Mouse (Mus musculus): ENCODE measurements around the gene Eef1g. TPM values are rescaled to one million over a fixed set of nuclear protein-coding genes. Genes with fewer than 3 reads are reported as not detected.

The Eef1g gene
- polyA plus RNA-seq, 1 experiment from 2014 or later, result 469 TPM

DNA sequence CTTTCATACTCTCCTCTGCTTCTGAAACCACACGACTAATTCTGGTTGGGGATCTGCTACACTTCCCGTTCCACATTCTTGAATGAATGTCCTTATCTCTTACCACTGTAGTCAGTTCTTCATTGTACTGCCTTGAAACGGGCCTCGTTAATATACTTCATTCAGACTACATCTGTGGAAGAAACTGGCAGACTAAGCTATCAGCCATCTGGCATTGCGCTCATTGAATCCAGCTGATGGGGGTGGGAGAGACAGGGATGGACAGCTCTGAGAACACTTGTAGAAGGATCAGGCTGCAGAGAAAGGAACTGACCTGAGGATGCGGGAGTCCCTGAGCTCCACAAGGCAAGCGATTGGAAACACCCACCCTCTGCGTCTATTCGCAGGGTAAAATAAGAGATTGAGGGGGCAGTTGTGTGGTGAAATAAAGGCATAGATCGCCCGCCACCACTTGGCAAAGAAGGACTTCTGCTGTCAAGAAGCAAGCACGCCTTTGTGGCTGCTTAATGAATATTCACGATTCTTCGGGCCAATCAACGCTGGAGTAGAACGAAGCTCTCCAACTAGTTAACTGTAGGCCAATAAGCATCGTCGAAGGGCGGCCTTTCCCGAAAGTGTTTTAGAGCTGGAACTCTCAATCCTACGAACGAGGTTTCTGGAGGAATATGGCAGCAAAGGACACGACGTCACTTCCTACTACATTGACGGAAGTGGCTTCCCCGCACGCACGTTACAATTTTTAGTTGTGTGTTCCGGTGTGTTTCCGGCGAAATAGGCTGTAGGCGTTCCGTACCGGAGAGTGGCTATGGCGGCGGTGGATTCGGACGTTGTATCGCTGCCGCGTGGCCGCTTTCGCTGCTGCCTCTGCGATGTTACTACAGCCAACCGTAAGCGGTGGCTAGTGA lies 13.5 kb upstream of the Eef1g start, which contains the start of gene Tut1:
Tut1 (plus strand) TSS at position 713 of the 905 bp plus-strand sequence.
- Histone ChIP-seq H3K4me3 (ENCODE audit: low read depth, low read length) (peak within 1 kb of the TSS; percentile 70), H3K4me1 (ENCODE audit: control insufficient read depth, insufficient read depth, low read length) (no peaks in the 10 kb centered on the region; the same call in 1 of the 2 replicates), H3K27me3 (replicated peaks; ENCODE audit: control insufficient read depth, insufficient read depth, low read length) (no peaks in the 10 kb centered on the region), H3K36me3 (ENCODE audit: control insufficient read depth, insufficient read depth, low read length) (peaks cover 72% of the 10 kb centered on the region), H3K27ac (replicated peaks; ENCODE audit: low read depth, low read length) (peak within 1 kb of the TSS; percentile 76), H3K9me3 (ENCODE audit: control insufficient read depth, low read length) (no peaks in the 10 kb centered on the region), H3K4me2 (ENCODE audit: low read depth, low read length) (peak within 1 kb of the TSS; percentile 84), H3K9ac (ENCODE audit: low read depth, low read length) (peak within 1 kb of the TSS; percentile 73)
- DNase-seq (ENCODE audit: low spot score), result peak; percentile 99
- 3% methylated on average over 46 of the region's 46 CpGs for WGBS
- peak; percentile 97 for ATAC-seq (ENCODE audit: low read depth)

DNA sequence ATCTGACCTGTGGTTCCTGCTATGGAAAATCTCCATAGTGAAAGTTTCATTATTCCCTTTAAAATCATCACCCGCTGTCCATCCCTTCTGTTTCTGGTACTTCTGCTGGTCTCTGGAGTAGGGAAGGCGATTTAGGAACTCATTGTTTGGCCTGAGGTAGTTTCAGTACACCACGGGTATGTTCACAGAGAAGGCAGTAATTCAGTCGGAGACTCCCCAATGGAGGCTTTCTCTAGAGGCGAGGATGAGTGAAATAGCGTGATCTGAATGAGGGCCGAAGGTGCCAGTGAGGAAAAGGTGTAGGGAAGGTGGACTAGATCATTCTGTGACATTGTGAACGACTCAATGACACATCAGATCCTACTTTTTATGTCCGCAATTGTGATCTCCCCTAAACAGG lies 12.7 kb upstream of the Eef1g start:
- no peaks in the 10 kb centered on the region for H3K27me3 ChIP-seq (replicated peaks; ENCODE audit: control insufficient read depth, insufficient read depth, low read length)
- no peak for ATAC-seq (ENCODE audit: low read depth)

DNA sequence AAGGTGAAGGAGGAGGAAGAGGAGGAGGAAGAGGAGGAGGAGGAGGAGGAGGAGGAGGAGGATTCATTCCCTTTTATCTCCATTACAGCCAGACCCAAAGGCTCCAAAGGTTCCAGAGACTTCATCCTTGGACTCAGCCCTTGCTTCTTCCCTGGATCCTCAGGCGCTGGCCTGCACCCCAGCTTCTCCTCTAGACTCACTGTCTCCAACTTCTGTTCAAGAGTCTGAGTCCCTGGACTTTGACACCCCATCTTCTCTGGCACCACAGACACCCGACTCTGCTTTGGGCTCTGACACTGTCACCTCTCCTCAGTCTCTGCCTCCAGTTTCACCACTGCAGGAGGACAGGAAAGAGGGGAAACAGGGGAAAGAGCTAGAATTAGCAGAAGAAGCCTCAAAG lies 4.6 kb upstream of the Eef1g start:
- no peak for DNase-seq (ENCODE audit: low spot score)
- no peaks in the 10 kb centered on the region for H3K27me3 ChIP-seq (replicated peaks; ENCODE audit: control insufficient read depth, insufficient read depth, low read length)
- H3K9ac ChIP-seq (ENCODE audit: low read depth, low read length), result no peak overlapping the region
- no peaks in the 10 kb centered on the region for H3K9me3 ChIP-seq (ENCODE audit: control insufficient read depth, low read length)
- ATAC-seq (ENCODE audit: low read depth), result no peak
- H3K4me2 ChIP-seq (ENCODE audit: low read depth, low read length), result no peak overlapping the region
- WGBS, result 83% methylated on average over 2 of the region's 2 CpGs
- peaks cover 84% of the 10 kb centered on the region for H3K36me3 ChIP-seq (ENCODE audit: control insufficient read depth, insufficient read depth, low read length)
- no peak overlapping the region for H3K27ac ChIP-seq (replicated peaks; ENCODE audit: low read depth, low read length)
- 0 out of 2 replicates have a peak, but pooled peaks cover 5% of the 10 kb centered on the region for H3K4me1 ChIP-seq (ENCODE audit: control insufficient read depth, insufficient read depth, low read length)
- no peak overlapping the region for H3K4me3 ChIP-seq (ENCODE audit: low read depth, low read length)

More for the DNA sequence above, 12.7 kb upstream of the Eef1g start:
- no peak for DNase-seq (ENCODE audit: low spot score)
- H3K4me1 ChIP-seq (ENCODE audit: control insufficient read depth, insufficient read depth, low read length), result no peaks in the 10 kb centered on the region; the same call in 1 of the 2 replicates
- H3K4me2 ChIP-seq (ENCODE audit: low read depth, low read length), result peak overlapping the region; percentile 84
- peak overlapping the region; percentile 70 for H3K4me3 ChIP-seq (ENCODE audit: low read depth, low read length)
- H3K36me3 ChIP-seq (ENCODE audit: control insufficient read depth, insufficient read depth, low read length), result peaks cover 71% of the 10 kb centered on the region
- WGBS, result 4% methylated on average over 9 of the region's 9 CpGs
- no peaks in the 10 kb centered on the region for H3K9me3 ChIP-seq (ENCODE audit: control insufficient read depth, low read length)
- H3K9ac ChIP-seq (ENCODE audit: low read depth, low read length), result peak overlapping the region; percentile 73
- peak overlapping the region; percentile 69 for H3K27ac ChIP-seq (replicated peaks; ENCODE audit: low read depth, low read length)

DNA sequence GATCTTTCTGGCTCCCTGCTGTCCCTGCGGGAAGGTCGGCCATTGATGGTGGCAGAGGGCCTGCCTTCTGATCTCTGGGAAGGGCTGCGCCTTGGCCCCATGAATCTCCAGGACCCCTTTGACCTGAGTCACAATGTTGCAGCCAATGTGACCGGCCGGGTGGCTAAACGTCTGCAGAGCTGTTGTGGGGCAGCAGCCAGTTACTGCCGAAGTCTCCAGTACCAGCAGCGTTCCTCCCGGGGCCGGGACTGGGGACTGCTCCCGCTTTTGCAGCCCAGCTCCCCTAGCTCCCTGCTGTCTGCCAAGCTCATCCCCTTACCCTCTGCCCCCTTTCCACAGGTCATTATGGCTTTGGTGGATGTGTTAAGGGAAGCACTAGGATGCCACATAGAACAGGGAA lies 1.8 kb upstream of the Eef1g start:
- Histone ChIP-seq H3K9ac (ENCODE audit: low read depth, low read length) (peak overlapping the region; percentile 76; the same call in 1 of the 2 replicates), H3K36me3 (ENCODE audit: control insufficient read depth, insufficient read depth, low read length) (peaks cover 76% of the 10 kb centered on the region), H3K4me2 (ENCODE audit: low read depth, low read length) (no peak overlapping the region), H3K9me3 (ENCODE audit: control insufficient read depth, low read length) (no peaks in the 10 kb centered on the region), H3K4me3 (ENCODE audit: low read depth, low read length) (no peak overlapping the region), H3K4me1 (ENCODE audit: control insufficient read depth, insufficient read depth, low read length) (peaks cover 10% of the 10 kb centered on the region; the same call in 1 of the 2 replicates), H3K27me3 (replicated peaks; ENCODE audit: control insufficient read depth, insufficient read depth, low read length) (no peaks in the 10 kb centered on the region), H3K27ac (replicated peaks; ENCODE audit: low read depth, low read length) (peak overlapping the region; percentile 98; the same call in 1 of the 2 replicates)
- WGBS, result 88% methylated on average over 11 of the region's 11 CpGs
- DNase-seq (ENCODE audit: low spot score), result no peak
- ATAC-seq (ENCODE audit: low read depth), result no peak

DNA sequence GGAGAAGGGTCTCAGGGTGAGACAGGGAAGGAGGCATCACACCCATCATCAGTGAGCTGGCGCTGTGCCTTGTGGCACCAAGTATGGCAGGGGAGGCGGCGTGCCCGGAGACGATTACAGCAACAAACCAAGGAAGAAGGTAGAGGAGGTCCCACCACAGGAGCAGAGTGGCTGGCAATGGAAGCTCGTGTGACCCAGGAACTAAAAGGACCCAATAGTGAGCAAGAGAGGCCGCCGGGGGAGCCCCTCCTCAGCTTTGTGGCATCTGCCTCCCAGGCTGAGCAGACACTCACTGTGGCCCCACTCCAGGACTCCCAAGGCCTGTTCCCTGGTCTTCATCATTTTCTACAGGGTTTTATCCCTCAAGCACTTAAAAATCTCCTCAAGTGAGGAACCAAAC lies 1.1 kb upstream of the Eef1g start:
- ATAC-seq (ENCODE audit: low read depth) (no peak), DNase-seq (ENCODE audit: low spot score) (no peak)
- WGBS, result 68% methylated on average over 8 of the region's 8 CpGs
- Histone ChIP-seq H3K4me2 (ENCODE audit: low read depth, low read length) (peak overlapping the region; percentile 59), H3K36me3 (ENCODE audit: control insufficient read depth, insufficient read depth, low read length) (peaks cover 76% of the 10 kb centered on the region), H3K9ac (ENCODE audit: low read depth, low read length) (peak overlapping the region; percentile 76), H3K9me3 (ENCODE audit: control insufficient read depth, low read length) (no peaks in the 10 kb centered on the region), H3K4me1 (ENCODE audit: control insufficient read depth, insufficient read depth, low read length) (peaks cover 10% of the 10 kb centered on the region; the same call in 1 of the 2 replicates), H3K27ac (replicated peaks; ENCODE audit: low read depth, low read length) (peak overlapping the region; percentile 98), H3K27me3 (replicated peaks; ENCODE audit: control insufficient read depth, insufficient read depth, low read length) (no peaks in the 10 kb centered on the region), H3K4me3 (ENCODE audit: low read depth, low read length) (peak overlapping the region; percentile 83)

DNA sequence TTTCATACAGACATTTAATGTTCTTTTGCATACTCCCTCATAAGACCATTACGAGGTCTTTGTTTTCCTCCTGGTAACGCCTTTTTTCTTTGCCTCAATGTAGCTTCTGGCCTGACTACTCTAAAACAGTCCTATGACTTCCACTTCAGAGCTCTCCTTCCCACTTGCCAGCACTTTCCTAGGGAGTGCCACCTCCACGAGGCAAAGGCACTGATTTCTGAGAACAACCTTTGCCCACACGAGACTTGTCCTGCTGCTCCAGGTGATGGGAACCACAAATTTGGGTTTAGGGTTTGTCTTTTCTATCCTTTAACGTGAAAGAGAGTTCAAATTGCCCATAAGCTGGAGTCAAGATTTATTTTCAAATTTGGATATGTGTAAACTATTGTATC lies 647 bp upstream of the Eef1g start:
- Histone ChIP-seq H3K27me3 (replicated peaks; ENCODE audit: control insufficient read depth, insufficient read depth, low read length) (no peaks in the 10 kb centered on the region), H3K9me3 (ENCODE audit: control insufficient read depth, low read length) (no peaks in the 10 kb centered on the region), H3K36me3 (ENCODE audit: control insufficient read depth, insufficient read depth, low read length) (peaks cover 76% of the 10 kb centered on the region), H3K4me3 (ENCODE audit: low read depth, low read length) (peak overlapping the region; percentile 83), H3K4me1 (ENCODE audit: control insufficient read depth, insufficient read depth, low read length) (peaks cover 10% of the 10 kb centered on the region; the same call in 1 of the 2 replicates), H3K4me2 (ENCODE audit: low read depth, low read length) (peak overlapping the region; percentile 59), H3K27ac (replicated peaks; ENCODE audit: low read depth, low read length) (peak overlapping the region; percentile 98), H3K9ac (ENCODE audit: low read depth, low read length) (peak overlapping the region; percentile 76)
- 29% methylated on average over 5 of the region's 5 CpGs for WGBS
- ATAC-seq (ENCODE audit: low read depth), result no peak
- DNase-seq (ENCODE audit: low spot score), result no peak

DNA sequence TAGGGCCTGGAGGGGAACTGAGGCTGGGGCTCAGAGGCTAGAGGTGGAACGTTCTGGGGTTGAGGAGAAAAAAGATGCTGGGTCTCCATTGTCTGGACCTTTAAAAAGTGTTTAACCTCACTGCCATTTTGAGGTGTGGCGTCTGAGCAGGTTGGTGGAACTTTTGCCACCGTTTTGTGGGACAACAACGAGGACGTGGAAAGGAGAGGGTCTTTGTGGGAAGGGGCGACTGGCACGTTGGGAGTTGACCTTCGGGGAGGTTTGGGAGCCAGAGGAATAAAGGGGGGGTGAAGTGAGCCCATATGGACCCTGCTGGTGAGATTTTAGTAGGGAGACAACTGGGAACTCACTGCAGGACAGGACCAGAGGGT lies 517 bp downstream of the Eef1g start:
- Histone ChIP-seq H3K36me3 (ENCODE audit: control insufficient read depth, insufficient read depth, low read length) (peaks cover 76% of the 10 kb centered on the region), H3K9me3 (ENCODE audit: control insufficient read depth, low read length) (no peaks in the 10 kb centered on the region), H3K4me2 (ENCODE audit: low read depth, low read length) (peak overlapping the region; percentile 71), H3K9ac (ENCODE audit: low read depth, low read length) (peak overlapping the region; percentile 90), H3K4me1 (ENCODE audit: control insufficient read depth, insufficient read depth, low read length) (peaks cover 10% of the 10 kb centered on the region; the same call in 1 of the 2 replicates), H3K27me3 (replicated peaks; ENCODE audit: control insufficient read depth, insufficient read depth, low read length) (no peaks in the 10 kb centered on the region), H3K27ac (replicated peaks; ENCODE audit: low read depth, low read length) (peak overlapping the region; percentile 80), H3K4me3 (ENCODE audit: low read depth, low read length) (peak overlapping the region; percentile 83)
- 0% methylated on average over 8 of the region's 8 CpGs for WGBS
- DNase-seq (ENCODE audit: low spot score), result no peak
- no peak for ATAC-seq (ENCODE audit: low read depth)

DNA sequence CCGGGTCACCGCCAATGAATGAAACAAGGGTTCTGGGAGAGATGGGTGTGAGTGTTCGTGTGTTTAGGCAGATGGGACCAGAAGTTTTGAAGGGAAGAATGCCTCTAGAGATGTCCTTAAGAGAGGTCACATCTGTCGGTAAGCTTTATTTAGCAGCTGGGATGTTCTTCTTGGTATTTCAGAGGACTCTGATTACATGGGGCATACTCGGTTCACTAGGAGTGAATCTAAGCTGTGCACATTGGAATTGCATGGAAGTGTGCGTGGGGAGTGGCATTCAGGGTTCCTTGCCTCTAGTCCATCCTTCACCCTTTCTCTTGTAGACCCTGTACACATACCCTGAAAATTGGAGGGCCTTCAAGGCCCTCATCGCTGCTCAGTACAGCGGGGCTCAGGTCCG lies 1.1 kb downstream of the Eef1g start:
- ATAC-seq (ENCODE audit: low read depth) (no peak), DNase-seq (ENCODE audit: low spot score) (no peak)
- Histone ChIP-seq H3K4me2 (ENCODE audit: low read depth, low read length) (peak overlapping the region; percentile 71), H3K4me3 (ENCODE audit: low read depth, low read length) (peak overlapping the region; percentile 83), H3K27ac (replicated peaks; ENCODE audit: low read depth, low read length) (peak overlapping the region; percentile 80; the same call in 1 of the 2 replicates), H3K9ac (ENCODE audit: low read depth, low read length) (peak overlapping the region; percentile 90), H3K9me3 (ENCODE audit: control insufficient read depth, low read length) (no peaks in the 10 kb centered on the region), H3K4me1 (ENCODE audit: control insufficient read depth, insufficient read depth, low read length) (peaks cover 10% of the 10 kb centered on the region; the same call in 1 of the 2 replicates), H3K36me3 (ENCODE audit: control insufficient read depth, insufficient read depth, low read length) (peaks cover 76% of the 10 kb centered on the region), H3K27me3 (replicated peaks; ENCODE audit: control insufficient read depth, insufficient read depth, low read length) (no peaks in the 10 kb centered on the region)
- WGBS, result 6% methylated on average over 9 of the region's 9 CpGs

All from embryonic facial prominence, embryonic 14.5 days (tissue).